Mouse (Mus musculus): ENCODE measurements at regions not wholly inside any gene's neighbourhood (a gene's known extent, or its start where the extent isn't known, plus 50 kb on each side); places are given as distances from the start of the nearest gene placed in this dataset.
"Not testable (repeated sequence)": the region's sequence is repeated elsewhere in the genome, so short reads cannot be mapped to it uniquely, and the experiment has no call there.

GRCm38 (mm10) chr7:138024021-138024420 is 373.5 kb downstream of the Tcerg1l start:
- not testable (repeated sequence) for DNase-seq

- DNase-seq = no peak
These were observed 345.8 kb downstream of the Tcerg1l start for GRCm38 (mm10) chr7:138051696-138052095.

- no peak for DNase-seq
These were observed 342.8 kb downstream of the Tcerg1l start for GRCm38 (mm10) chr7:138054756-138055155.

GRCm38 (mm10) chr7:138061116-138061515 is 336.4 kb downstream of the Tcerg1l start:
- DNase-seq = no peak

- DNase-seq = no peak
These were observed 330.6 kb downstream of the Tcerg1l start for GRCm38 (mm10) chr7:138066921-138067320.

GRCm38 (mm10) chr7:138075231-138075630 is 322.3 kb downstream of the Tcerg1l start:
- DNase-seq = no peak

GRCm38 (mm10) chr7:138083980-138084379 is 313.6 kb downstream of the Tcerg1l start:
- DNase-seq = peak; percentile 18

GRCm38 (mm10) chr7:138107471-138108210 is 289.9 kb downstream of the Tcerg1l start:
- DNase-seq = peak; percentile 45

- DNase-seq = no peak
These were observed 276.0 kb downstream of the Tcerg1l start for GRCm38 (mm10) chr7:138121497-138121896.

GRCm38 (mm10) chr7:138129701-138130100 is 267.8 kb downstream of the Tcerg1l start:
- no peak for DNase-seq

GRCm38 (mm10) chr7:138133427-138133826 is 264.1 kb downstream of the Tcerg1l start:
- DNase-seq = no peak

GRCm38 (mm10) chr7:138137934-138138333 is 259.6 kb downstream of the Tcerg1l start:
- DNase-seq = no peak

GRCm38 (mm10) chr7:138139766-138140165 is 257.8 kb downstream of the Tcerg1l start:
- no peak for DNase-seq

- no peak for DNase-seq
These were observed 248.0 kb downstream of the Tcerg1l start for GRCm38 (mm10) chr7:138149496-138149895.

GRCm38 (mm10) chr7:138153455-138154167 is 243.9 kb downstream of the Tcerg1l start:
- DNase-seq = no peak
